Mouse (Mus musculus) common myeloid progenitor, adult 5-6 weeks (primary cell): ENCODE measurements around the gene Cct4. TPM values are rescaled to one million over a fixed set of nuclear protein-coding genes. Genes with fewer than 3 reads are reported as not detected.

Source experiments
- ATAC-seq: replicated peaks from 2 replicates; pipeline ENCODE4 v1.8.0; 2016; ENCODE audit warnings: low read depth, mild to moderate bottlenecking, moderate TSS enrichment, inconsistent platforms; ENCODE audit not compliant: poor library complexity, severe bottlenecking
- total RNA-seq: library from RNA; stranded (forward); fragments of 200-1000, 187-1606 nt; gene quantifications from 2 replicates; pipeline ENCODE4 v1.2.3, GENCODE M21; 2017

The Cct4 gene
- total RNA-seq, 1 experiment from 2014 or later = 331 TPM

DNA sequence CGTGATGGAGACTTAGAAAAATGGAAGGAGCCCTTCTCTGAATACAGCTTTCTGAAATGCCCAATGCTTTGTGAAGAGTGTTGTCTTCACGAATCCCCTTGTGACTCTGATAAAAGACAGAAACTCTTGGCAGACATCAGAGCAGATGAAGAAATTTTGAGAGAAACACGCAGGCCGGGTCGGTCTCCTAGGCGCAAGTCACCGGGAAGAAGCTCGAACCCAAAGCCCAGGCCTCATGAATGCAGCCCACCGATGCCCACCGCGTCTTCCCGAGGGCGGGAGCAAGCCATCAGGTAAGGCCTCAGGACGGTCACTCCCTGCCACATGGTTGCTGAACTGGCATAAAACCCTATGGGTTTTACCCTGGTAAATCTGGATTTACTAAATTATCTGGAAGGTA lies 30.5 kb downstream of the Cct4 start:
- ATAC-seq = no peak

DNA sequence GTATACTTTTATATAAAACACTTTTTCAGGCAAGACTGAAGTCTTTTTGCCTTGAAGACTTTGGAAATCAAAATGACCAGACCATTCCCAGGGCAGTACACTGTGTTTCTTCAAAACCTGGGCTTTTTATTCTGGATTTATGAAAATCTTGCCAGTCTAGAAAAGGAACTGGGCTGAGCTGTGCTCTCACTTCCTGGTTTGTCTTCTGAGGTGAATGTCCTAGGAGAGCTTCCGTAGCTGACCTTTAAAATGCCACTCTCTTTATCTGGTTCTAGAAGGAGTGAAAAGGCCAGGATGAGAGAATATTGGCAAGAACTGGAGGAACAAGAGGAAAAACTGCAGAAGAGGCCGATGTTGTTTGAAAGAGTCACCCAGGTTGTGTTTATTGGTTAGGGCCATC lies 32.8 kb downstream of the Cct4 start:
- ATAC-seq = no peak

GRCm38 (mm10) chr11:23024169-23024568 lies 33.9 kb downstream of the Cct4 start:
- 0 out of 2 replicates have a peak, but pooled peaks have one; percentile 50 for ATAC-seq

- ATAC-seq = no peak
These were observed 38.6 kb downstream of the Cct4 start for GRCm38 (mm10) chr11:23028957-23029356.

DNA sequence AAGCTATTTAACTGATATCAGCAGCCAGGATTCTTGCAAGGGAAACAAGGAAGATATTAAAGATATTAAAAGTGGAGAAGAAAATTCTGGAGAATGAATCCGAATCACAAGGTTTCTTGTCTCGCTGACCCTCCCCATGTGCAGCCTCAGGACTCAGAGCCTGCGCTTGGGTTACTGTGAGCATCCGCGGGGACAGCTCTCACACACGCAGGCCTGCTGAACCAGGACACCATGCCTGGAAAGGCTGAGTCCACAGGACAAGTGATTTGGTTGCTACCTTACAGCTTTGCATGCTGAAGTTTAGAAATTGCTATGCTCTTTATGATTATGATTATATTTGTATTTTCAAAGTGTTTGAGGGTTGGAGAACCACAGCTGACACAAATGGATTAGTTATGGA lies 39.1 kb downstream of the Cct4 start:
- no peak for ATAC-seq

DNA sequence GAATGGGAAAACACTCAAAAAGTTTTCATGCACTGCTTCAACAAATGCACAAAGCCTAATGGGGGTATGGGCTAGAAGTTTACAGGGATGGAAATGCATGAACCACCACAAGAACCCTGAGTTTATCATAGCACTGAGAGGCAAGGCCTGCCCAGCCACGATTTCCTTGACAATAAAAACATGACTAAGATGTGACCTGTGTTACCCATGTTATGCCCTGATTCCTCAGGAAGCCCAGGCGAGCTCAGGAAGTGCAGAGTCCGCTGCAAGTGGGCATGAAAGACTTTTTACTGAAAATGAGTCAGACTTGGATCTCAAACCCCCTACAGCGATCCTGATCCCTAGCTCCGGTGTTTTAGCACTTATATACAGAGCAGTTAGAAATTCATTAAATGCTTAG lies 56.9 kb downstream of the Cct4 start:
- no peak for ATAC-seq

- peak; percentile 52; the same call in 1 of the 2 replicates for ATAC-seq
These were observed 57.6 kb downstream of the Cct4 start for GRCm38 (mm10) chr11:23047663-23048582.

- ATAC-seq = no peak
These were observed 59.3 kb downstream of the Cct4 start for GRCm38 (mm10) chr11:23049642-23050041.

DNA sequence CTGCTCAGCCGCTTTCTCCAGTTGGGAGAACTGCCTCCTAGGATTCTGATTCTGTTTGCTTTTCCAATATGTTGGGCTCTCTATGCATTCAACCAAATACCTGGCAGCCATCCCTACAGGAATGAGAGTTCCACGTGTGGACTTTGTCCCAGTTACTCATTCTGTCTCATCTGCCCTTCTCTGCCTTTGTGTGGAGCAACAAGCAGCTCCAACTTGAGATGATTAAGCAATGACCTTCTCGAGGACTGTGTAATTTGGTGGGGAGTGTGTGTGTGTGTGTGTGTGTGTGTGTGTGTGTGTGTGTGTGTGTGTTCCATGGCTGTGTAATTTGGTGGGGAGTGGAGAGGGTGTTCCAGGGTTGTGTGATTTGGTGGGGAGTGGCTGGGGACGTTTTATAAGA lies 62.0 kb downstream of the Cct4 start:
- ATAC-seq = no peak

Other genes starting within 250 kb of the Cct4 start
- 3.8 and 8.8 TPM in 2 replicates for gene B3gnt2, start 129.6 kb upstream of the Cct4 start, total RNA-seq
- 9.4 and 9.9 TPM in 2 replicates for gene Zrsr1, start 18.5 kb upstream of the Cct4 start, total RNA-seq
- gene Gm28048, start 8.4 kb upstream of the Cct4 start, total RNA-seq = 70.8 and 81.6 TPM in 2 replicates
- gene Commd1, start 8.1 kb upstream of the Cct4 start, total RNA-seq = 52.9 and 62.5 TPM in 2 replicates
- gene Fam161a, start 17.0 kb downstream of the Cct4 start, total RNA-seq = 1.5 and 4.6 TPM in 2 replicates